Mouse (Mus musculus) midbrain, postnatal 0 days (tissue): ENCODE measurements around the gene Mki67. TPM values are rescaled to one million over a fixed set of nuclear protein-coding genes. Genes with fewer than 3 reads are reported as not detected.
"Not testable (repeated sequence)": the region's sequence is repeated elsewhere in the genome, so short reads cannot be mapped to it uniquely, and the experiment has no call there.

ENCODE experiments used
- ATAC-seq: fragments of 200-750 bp; cut with Nextera tagmentation; 2 replicates; pipeline ENCODE4 v1.8.0; 2017; ENCODE audit warnings: moderate number of reproducible peaks, mild to moderate bottlenecking, moderate TSS enrichment, moderate library complexity; ENCODE audit not compliant: low FRiP score
- DNase-seq: peaks from one replicate; pipeline ENCODE4 v3.0.0-alpha.2; 2015; ENCODE audit warnings: low spot score
- H3K27ac ChIP-seq: fragments of 300-500 bp; sonication (generic); 2 replicates; pipeline ENCODE4 v1.5.1; 2014; ENCODE audit warnings: low read depth, mild to moderate bottlenecking, low read length, mixed read lengths
- H3K27me3 ChIP-seq: fragments of 300-500 bp; sonication (generic); 2 replicates; pipeline ENCODE4 v1.6.1; 2014; ENCODE audit warnings: low read length, control low read depth, mixed read lengths; ENCODE audit not compliant: insufficient read depth
- H3K36me3 ChIP-seq: fragments of 300-500 bp; sonication (generic); 2 replicates; pipeline ENCODE4 v1.6.1; 2014; ENCODE audit warnings: low read length, control low read depth, mixed read lengths; ENCODE audit not compliant: insufficient read depth
- H3K4me1 ChIP-seq: fragments of 300-500 bp; sonication (generic); 2 replicates; pipeline ENCODE4 v1.6.1; 2014; ENCODE audit warnings: mild to moderate bottlenecking, control low read depth, antibody characterized with exemption, low read length, mixed read lengths; ENCODE audit not compliant: insufficient read depth
- H3K4me2 ChIP-seq: fragments of 300-500 bp; sonication (generic); 2 replicates; pipeline ENCODE4 v1.6.1; 2014; ENCODE audit warnings: low read depth, mild to moderate bottlenecking, low read length, mixed read lengths; ENCODE audit not compliant: poor library complexity, severe bottlenecking
- H3K4me3 ChIP-seq: fragments of 300-500 bp; sonication (generic); 2 replicates; pipeline ENCODE4 v1.5.1; 2014; ENCODE audit warnings: low read depth, mild to moderate bottlenecking, low read length, moderate library complexity
- H3K9ac ChIP-seq: fragments of 300-500 bp; sonication (generic); replicated peaks from 2 replicates; pipeline ENCODE4 v1.6.1; 2014; ENCODE audit warnings: mild to moderate bottlenecking, low read length, moderate library complexity, mixed read lengths; ENCODE audit not compliant: poor library complexity, severe bottlenecking
- H3K9me3 ChIP-seq: fragments of 300-500 bp; sonication (generic); 2 replicates; pipeline ENCODE4 v1.6.1; 2016; ENCODE audit warnings: low read length, control low read depth
- CTCF ChIP-seq: IDR thresholded peaks from 2 replicates; pipeline ENCODE4 v1.5.1; 2016; ENCODE audit warnings: antibody characterized with exemption, mild to moderate bottlenecking
- WGBS: fragments of 180-500 bp; shearing (Covaris S2); extraction: QIAGEN DNeasy Blood & Tissue Kit; methylation state at CpG from one replicate; pipeline ENCODE4 v1.1.7; 2014; 5-methylcytosine and 5-hydroxymethylcytosine counted together
- polyA plus RNA-seq: library from polyadenylated mRNA; unstranded; fragments of >200 nt; fragmentation: Nextera tagmentation; extraction: Ambion mirVana; gene quantifications from 2 replicates; pipeline ENCODE4 v1.2.1, GENCODE M21; 2015
- total RNA-seq: library from RNA; depleted of rRNA; stranded (reverse); fragments of >200 nt; gene quantifications from 2 replicates; pipeline ENCODE4 v1.2.3, GENCODE M21; 2014

Mki67 gene
- total and polyA plus RNA-seq, 2 experiments from 2014 or later = 2.1 to 8.9 TPM

DNA sequence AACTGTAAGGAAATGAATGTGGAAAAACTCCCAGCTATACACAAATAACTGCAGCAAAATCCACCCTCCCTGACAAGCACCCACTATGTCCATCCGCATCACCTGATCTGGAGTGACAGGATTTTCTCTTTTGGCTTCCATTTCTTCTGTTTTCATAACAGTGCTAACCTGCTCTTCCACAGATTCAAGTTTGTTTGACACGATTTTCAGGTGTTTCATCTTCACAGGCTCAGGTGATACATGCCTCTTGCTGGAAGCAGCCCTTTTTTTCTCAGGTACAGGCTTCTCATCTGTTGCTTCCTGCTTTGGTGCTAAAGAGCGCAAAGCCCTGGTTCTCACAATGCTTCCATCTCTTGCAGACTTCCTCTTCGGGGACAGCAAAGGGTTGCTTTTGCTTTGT, 22.0 kb downstream of the Mki67 start:
- no peaks in the 10 kb centered on the region for H3K27me3 ChIP-seq
- H3K4me3 ChIP-seq = no peak overlapping the region
- H3K9me3 ChIP-seq = no peaks in the 10 kb centered on the region
- H3K9ac ChIP-seq = no peak overlapping the region
- 93% methylated on average over 4 of the region's 4 CpGs for WGBS
- no peak overlapping the region for H3K4me2 ChIP-seq
- DNase-seq (no peak), ATAC-seq (no peak)
- H3K4me1 ChIP-seq = no peaks in the 10 kb centered on the region
- H3K27ac ChIP-seq = no peak overlapping the region
- no peak for TF ChIP-seq CTCF
- no peaks in the 10 kb centered on the region for H3K36me3 ChIP-seq

DNA sequence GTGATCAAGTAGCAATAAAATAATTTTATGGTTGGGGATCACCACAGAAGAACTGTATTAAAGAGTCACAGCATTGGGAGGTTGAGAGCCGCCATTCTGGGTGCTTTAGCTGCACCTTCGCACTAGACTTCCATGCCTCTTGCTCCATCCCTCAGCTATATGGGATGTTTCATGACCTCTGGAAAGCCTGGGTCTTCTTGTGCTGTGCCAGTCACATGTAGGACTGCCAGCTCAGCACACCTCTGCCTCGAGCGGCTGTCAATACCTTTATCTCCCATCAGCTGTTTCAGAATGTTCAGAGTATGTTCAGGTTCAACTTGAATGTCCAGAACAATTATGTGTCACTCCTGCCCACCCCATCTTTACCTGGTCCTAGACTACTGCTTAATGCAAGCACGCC, 24.2 kb downstream of the Mki67 start:
- 97% methylated on average over 5 of the region's 5 CpGs for WGBS
- ATAC-seq = no peak

DNA sequence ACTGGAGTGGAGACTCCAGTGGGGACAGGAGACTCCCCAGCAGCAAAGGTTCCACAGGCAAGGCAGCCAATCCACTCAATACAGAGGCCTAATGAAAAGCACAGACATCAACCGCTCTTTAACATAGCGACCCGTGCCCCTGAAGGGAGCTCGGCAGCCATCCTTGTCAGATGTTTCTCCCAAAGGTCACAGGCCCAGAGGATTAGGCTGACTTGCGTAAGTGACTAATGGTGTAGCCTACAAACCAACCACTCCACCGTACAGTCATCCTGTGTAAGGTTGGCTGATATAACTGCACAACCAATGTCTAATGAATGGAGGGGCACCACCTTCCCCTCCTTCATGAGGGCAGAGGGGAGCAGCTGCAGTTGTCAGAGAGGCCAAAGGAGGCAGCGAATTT, 26.8 kb downstream of the Mki67 start:
- Histone ChIP-seq H3K36me3 (no peaks in the 10 kb centered on the region), H3K4me1 (no peaks in the 10 kb centered on the region), H3K9ac (no peak overlapping the region), H3K4me3 (no peak overlapping the region), H3K27me3 (no peaks in the 10 kb centered on the region), H3K27ac (no peak overlapping the region), H3K9me3 (no peaks in the 10 kb centered on the region), H3K4me2 (no peak overlapping the region)
- DNase-seq = no peak
- WGBS = 97% methylated on average over 7 of the region's 7 CpGs
- no peak for ATAC-seq
- TF ChIP-seq CTCF = no peak

More for the DNA sequence above, 24.2 kb downstream of the Mki67 start:
- Histone ChIP-seq H3K36me3 (no peaks in the 10 kb centered on the region), H3K4me3 (no peak overlapping the region), H3K27ac (no peak overlapping the region), H3K4me2 (no peak overlapping the region), H3K27me3 (no peaks in the 10 kb centered on the region), H3K4me1 (no peaks in the 10 kb centered on the region), H3K9me3 (no peaks in the 10 kb centered on the region), H3K9ac (no peak overlapping the region)
- no peak for TF ChIP-seq CTCF
- no peak for DNase-seq

DNA sequence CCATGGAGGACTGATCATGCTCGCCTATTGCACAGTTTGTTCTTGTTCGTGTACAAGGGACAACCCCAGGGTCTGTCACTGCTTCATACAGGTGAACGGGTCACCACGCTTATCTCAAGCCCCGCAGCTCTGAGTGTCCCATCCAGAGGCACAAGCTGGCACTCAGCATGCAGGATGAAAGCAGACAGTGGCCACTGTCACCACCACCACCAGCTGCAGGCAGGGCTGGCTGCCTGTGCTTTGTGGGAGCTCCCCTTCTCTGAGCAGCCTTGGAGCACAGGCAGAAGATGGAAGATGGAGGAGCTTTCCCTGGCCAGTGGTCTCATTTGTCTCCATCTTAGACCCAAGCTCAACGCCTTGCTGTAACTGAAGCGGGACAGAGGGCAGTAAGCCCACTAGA, 31.2 kb downstream of the Mki67 start:
- Histone ChIP-seq H3K4me2 (no peak overlapping the region), H3K4me1 (no peaks in the 10 kb centered on the region), H3K9me3 (no peaks in the 10 kb centered on the region), H3K4me3 (no peak overlapping the region), H3K27me3 (no peaks in the 10 kb centered on the region), H3K36me3 (peaks cover 4% of the 10 kb centered on the region; the same call in 1 of the 2 replicates), H3K9ac (no peak overlapping the region), H3K27ac (no peak overlapping the region)
- WGBS = 88% methylated on average over 7 of the region's 7 CpGs
- TF ChIP-seq CTCF = no peak
- ATAC-seq (no peak), DNase-seq (no peak)

DNA sequence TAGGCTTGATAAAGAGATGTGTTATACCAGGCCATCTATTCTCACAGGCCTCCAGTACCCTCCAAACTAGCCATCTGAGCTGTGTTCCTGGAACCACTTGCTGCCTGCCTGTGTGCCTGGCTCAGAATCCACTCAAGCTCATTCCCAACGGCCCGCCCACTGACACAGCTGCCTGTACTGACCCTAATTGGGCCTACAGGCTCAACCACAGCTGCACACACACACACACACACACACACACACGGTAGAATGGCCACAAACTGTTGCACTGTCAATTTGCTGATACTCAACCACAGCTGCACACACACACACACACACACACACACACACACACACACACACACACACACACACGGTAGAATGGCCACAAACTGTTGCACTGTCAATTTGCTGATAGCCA, 32.1 kb downstream of the Mki67 start:
- H3K36me3 ChIP-seq, H3K4me3 ChIP-seq, DNase-seq, H3K4me1 ChIP-seq, ATAC-seq, H3K4me2 ChIP-seq, H3K9me3 ChIP-seq, H3K27ac ChIP-seq, H3K9ac ChIP-seq, H3K27me3 ChIP-seq: not testable (repeated sequence)
- WGBS = 68% methylated on average over 4 of the region's 4 CpGs

DNA sequence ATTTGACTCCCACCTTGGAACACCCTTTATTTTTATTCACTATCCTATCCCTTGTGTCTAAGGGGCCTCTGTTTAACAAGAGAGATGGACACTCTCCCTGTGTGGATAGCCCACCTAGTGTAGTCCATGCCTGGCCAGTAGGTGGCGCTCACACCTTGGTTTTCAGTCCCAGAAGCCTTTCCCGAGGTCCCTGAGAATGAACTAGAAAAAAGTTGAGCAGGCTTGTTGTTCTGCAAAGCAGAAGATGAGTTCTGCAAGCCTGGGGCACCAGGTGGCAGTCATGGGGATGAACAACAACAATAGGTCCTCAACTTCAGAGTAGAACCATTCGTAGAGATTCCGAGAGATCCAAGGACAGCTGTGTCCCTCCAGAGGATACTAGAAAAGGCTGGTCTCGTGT, 35.8 kb downstream of the Mki67 start:
- Histone ChIP-seq H3K9ac (no peak overlapping the region), H3K4me1 (no peaks in the 10 kb centered on the region), H3K36me3 (peaks cover 4% of the 10 kb centered on the region; the same call in 1 of the 2 replicates), H3K27me3 (no peaks in the 10 kb centered on the region), H3K4me2 (no peak overlapping the region), H3K4me3 (no peak overlapping the region), H3K9me3 (no peaks in the 10 kb centered on the region), H3K27ac (no peak overlapping the region)
- TF ChIP-seq CTCF = peak; percentile 76
- 70% methylated on average over 5 of the region's 5 CpGs for WGBS
- peak; percentile 67 for DNase-seq
- ATAC-seq = no peak
